Mouse (Mus musculus) bone marrow, adult 2 months (tissue): ENCODE measurements around the gene Mto1.

Experiments
- CTCF ChIP-seq: fragments of 200-500 bp; IDR thresholded peaks from 2 replicates; pipeline ENCODE4 v1.5.1; 2011; ENCODE audit warnings: low read length, control low read depth; ENCODE audit not compliant: control insufficient read depth, insufficient read depth
- POLR2A ChIP-seq: fragments of 200-500 bp; IDR thresholded peaks from 2 replicates; pipeline ENCODE4 v1.6.1; 2011; ENCODE audit warnings: low read depth, mild to moderate bottlenecking, control low read depth, low read length, borderline replicate concordance; ENCODE audit not compliant: control insufficient read depth

DNA sequence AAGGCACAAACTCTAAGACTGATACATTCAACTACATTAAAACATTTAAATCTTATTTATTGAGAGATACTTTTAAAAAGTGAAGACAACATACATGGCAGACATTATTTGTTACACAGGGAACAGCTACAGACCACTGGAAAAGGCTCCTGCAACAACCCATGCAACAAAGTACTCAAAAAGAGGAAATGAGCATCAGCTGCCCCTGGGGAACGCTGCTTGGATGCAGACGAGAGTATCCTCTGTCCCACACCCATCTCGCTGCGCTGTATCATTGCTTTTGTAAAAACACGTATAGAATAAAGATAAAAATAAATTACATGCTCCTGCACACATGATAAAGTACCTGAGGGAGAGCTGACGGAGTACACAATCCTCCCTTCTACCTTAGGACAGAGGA is 17.5 kb upstream of the Mto1 start:
- no peak for TF ChIP-seq CTCF
- no peak for TF ChIP-seq POLR2A
